Mouse (Mus musculus): ENCODE measurements at regions not wholly inside any gene's neighbourhood (a gene's known extent, or its start where the extent isn't known, plus 50 kb on each side); places are given as distances from the start of the nearest gene placed in this dataset.

DNA sequence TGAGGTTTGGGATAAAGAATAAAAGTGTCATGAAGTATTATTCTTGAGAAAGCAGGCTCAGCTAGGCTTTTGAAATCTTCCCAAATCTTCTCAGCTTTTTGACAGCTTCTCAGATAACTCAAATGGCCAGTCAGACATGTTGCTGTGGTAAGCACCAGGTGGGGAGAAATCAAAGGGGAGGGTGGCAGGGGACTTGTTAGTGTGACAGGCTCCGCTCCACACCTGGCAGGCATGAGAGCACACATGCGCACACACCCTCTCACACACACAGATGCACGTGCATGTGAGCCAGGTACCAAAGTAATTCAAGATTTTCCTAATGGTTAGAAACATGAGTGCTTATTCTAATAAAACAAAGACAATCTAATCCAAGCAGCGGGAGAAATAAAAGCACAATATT is 236.1 kb downstream of the 1700129C05Rik start:
- H3K27me3 ChIP-seq (ENCODE audit: control insufficient read depth, insufficient read depth, low read depth, low read length): no peaks in the 10 kb centered on the region
- no peaks in the 10 kb centered on the region; the same call in 1 of the 2 replicates for H3K4me1 ChIP-seq (ENCODE audit: control insufficient read depth, insufficient read depth, low read length)
- WGBS: 83% methylated on average over 4 of the region's 4 CpGs
- H3K9me3 ChIP-seq (replicated peaks; ENCODE audit: control insufficient read depth, low read length, poor library complexity, severe bottlenecking): peaks cover 2% of the 10 kb centered on the region; the same call in 1 of the 2 replicates
- H3K4me2 ChIP-seq (ENCODE audit: low read length): no peak overlapping the region
- H3K4me3 ChIP-seq (ENCODE audit: low read depth, low read length): no peak overlapping the region
- H3K36me3 ChIP-seq (ENCODE audit: control insufficient read depth, insufficient read depth, low read length): no peaks in the 10 kb centered on the region
- ATAC-seq: no peak
- no peak overlapping the region for H3K9ac ChIP-seq (ENCODE audit: low read depth, low read length)
- H3K27ac ChIP-seq (ENCODE audit: low read length): no peak overlapping the region

DNA sequence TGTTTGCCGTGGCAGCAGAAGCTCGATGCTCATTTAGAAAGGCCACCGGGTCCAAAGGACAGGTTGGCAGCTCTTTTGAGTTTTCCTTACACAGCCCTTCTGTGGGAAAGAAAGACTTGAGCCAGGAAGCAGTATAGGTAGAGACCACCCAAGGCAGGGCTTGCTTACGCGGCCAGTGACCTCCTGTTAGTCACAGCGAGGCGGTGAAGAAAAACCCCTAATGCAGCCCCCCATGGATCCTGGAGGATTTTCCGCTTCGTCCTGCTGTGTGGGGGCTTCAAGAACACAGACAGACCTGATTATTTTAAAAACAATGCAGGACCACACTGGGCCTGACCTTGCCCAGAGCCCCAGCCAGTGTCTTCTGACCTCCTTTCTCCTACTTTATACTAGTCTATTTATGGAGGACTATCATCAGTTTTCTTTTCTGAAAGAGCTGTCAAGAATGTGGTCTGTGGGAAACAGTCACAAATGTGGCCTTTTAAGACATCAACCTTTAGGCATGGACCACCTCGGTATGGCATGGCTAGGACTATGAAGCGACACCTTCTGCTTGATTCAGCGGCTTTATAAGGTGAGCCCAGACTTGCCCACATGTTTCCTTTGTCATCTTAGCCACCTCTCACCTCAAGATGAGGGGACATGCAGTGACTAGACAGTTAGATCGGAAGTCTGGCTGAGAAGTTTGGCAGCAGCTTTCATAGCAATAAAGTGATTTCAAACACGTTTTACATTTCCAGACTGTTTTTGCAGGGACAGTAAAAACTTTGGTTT is 274.3 kb downstream of the 1700129C05Rik start:
- Histone ChIP-seq H3K27me3 (ENCODE audit: control insufficient read depth, insufficient read depth, low read depth, low read length) (no peaks in the 10 kb centered on the region), H3K4me2 (ENCODE audit: low read length) (peak overlapping the region; percentile 33), H3K4me1 (ENCODE audit: control insufficient read depth, insufficient read depth, low read length) (peaks cover 7% of the 10 kb centered on the region; the same call in 1 of the 2 replicates), H3K36me3 (ENCODE audit: control insufficient read depth, insufficient read depth, low read length) (no peaks in the 10 kb centered on the region), H3K9me3 (replicated peaks; ENCODE audit: control insufficient read depth, low read length, poor library complexity, severe bottlenecking) (no peaks in the 10 kb centered on the region), H3K4me3 (ENCODE audit: low read depth, low read length) (peak overlapping the region; percentile 6; the same call in 1 of the 2 replicates), H3K27ac (ENCODE audit: low read length) (no peak overlapping the region), H3K9ac (ENCODE audit: low read depth, low read length) (no peak overlapping the region)
- ATAC-seq: no peak
- WGBS: 23% methylated on average over 14 of the region's 14 CpGs

DNA sequence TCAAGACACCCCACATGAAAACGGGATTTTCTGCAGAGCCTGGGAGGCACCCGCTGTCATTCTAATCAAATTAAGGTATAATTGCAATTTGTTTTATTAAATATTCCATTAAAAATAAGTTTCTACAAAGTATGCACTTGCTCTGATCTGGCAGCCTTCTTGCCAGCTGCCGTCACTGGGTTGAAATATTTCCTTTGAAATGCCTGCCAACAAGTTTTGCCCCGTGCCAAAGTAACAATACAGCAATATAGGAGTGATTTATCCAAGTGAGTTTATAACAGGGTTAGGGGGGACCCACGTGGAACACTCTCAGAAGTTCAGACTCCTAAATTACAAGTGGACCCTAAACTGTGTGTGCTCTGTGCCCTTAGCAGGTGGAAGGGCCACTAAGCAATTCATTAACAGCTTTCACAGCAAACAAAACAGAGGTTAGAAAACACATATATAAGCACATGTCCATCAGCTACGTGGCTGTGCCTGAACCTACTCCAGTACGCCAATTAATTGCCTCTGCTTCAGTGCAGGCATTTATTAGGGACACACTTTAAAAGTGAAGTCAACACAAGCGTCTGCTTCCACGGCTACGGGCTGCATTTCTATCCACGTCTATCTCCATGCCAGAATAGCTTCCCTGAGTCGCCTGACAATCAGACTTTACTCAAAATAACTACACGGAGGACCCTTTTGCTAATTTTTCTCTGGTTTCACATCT is 275.1 kb downstream of the 1700129C05Rik start:
- WGBS: 24% methylated on average over 13 of the region's 13 CpGs
- peaks cover 7% of the 10 kb centered on the region; the same call in 1 of the 2 replicates for H3K4me1 ChIP-seq (ENCODE audit: control insufficient read depth, insufficient read depth, low read length)
- H3K9me3 ChIP-seq (replicated peaks; ENCODE audit: control insufficient read depth, low read length, poor library complexity, severe bottlenecking): no peaks in the 10 kb centered on the region
- H3K36me3 ChIP-seq (ENCODE audit: control insufficient read depth, insufficient read depth, low read length): no peaks in the 10 kb centered on the region
- H3K4me2 ChIP-seq (ENCODE audit: low read length): peak overlapping the region; percentile 33
- no peak overlapping the region for H3K27ac ChIP-seq (ENCODE audit: low read length)
- 0 out of 2 replicates have a peak, but pooled peaks have one; percentile 58 for ATAC-seq
- no peaks in the 10 kb centered on the region for H3K27me3 ChIP-seq (ENCODE audit: control insufficient read depth, insufficient read depth, low read depth, low read length)
- H3K4me3 ChIP-seq (ENCODE audit: low read depth, low read length): peak overlapping the region; percentile 6; the same call in 1 of the 2 replicates
- no peak overlapping the region for H3K9ac ChIP-seq (ENCODE audit: low read depth, low read length)

DNA sequence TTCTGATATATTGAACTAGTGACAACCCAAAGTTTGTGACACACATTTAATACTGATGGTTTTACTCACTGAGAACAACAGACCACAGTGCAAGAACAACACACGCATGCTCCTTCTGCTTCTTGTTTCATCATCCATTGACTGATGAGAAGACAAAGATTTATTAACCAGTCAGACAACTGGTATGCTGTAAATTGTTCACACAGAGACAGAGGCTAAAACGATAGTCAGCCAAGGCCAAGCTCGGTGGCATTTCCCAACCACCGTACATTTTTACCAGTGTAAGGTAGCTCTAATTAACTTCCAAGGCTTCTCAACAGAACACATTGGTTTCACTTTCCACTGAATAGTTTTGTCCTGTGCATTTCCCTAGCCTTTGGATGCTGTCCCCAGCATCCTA is 287.8 kb downstream of the 1700129C05Rik start:
- no peak for ATAC-seq
- H3K4me1 ChIP-seq (ENCODE audit: control insufficient read depth, insufficient read depth, low read length): no peaks in the 10 kb centered on the region
- no peaks in the 10 kb centered on the region for H3K27me3 ChIP-seq (ENCODE audit: control insufficient read depth, insufficient read depth, low read depth, low read length)
- 93% methylated on average over 4 of the region's 4 CpGs for WGBS
- H3K4me3 ChIP-seq (ENCODE audit: low read depth, low read length): no peak overlapping the region
- no peak overlapping the region for H3K9ac ChIP-seq (ENCODE audit: low read depth, low read length)
- H3K9me3 ChIP-seq (replicated peaks; ENCODE audit: control insufficient read depth, low read length, poor library complexity, severe bottlenecking): no peaks in the 10 kb centered on the region
- H3K27ac ChIP-seq (ENCODE audit: low read length): no peak overlapping the region
- no peak overlapping the region for H3K4me2 ChIP-seq (ENCODE audit: low read length)
- no peaks in the 10 kb centered on the region for H3K36me3 ChIP-seq (ENCODE audit: control insufficient read depth, insufficient read depth, low read length)

GRCm38 (mm10) chr14:58844565-58844964 is 298.1 kb downstream of the 1700129C05Rik start:
- no peak overlapping the region for H3K9ac ChIP-seq (ENCODE audit: low read depth, low read length)
- 86% methylated on average over 2 of the region's 2 CpGs for WGBS
- no peak overlapping the region for H3K27ac ChIP-seq (ENCODE audit: low read length)
- H3K9me3 ChIP-seq (replicated peaks; ENCODE audit: control insufficient read depth, low read length, poor library complexity, severe bottlenecking): no peaks in the 10 kb centered on the region
- H3K4me1 ChIP-seq (ENCODE audit: control insufficient read depth, insufficient read depth, low read length): no peaks in the 10 kb centered on the region
- H3K36me3 ChIP-seq (ENCODE audit: control insufficient read depth, insufficient read depth, low read length): no peaks in the 10 kb centered on the region
- no peak overlapping the region for H3K4me3 ChIP-seq (ENCODE audit: low read depth, low read length)
- no peaks in the 10 kb centered on the region for H3K27me3 ChIP-seq (ENCODE audit: control insufficient read depth, insufficient read depth, low read depth, low read length)
- H3K4me2 ChIP-seq (ENCODE audit: low read length): no peak overlapping the region
- ATAC-seq: no peak

- H3K4me2 ChIP-seq (ENCODE audit: low read length): no peak overlapping the region
- no peaks in the 10 kb centered on the region for H3K9me3 ChIP-seq (replicated peaks; ENCODE audit: control insufficient read depth, low read length, poor library complexity, severe bottlenecking)
- WGBS: 97% methylated on average over 1 of the region's 1 CpGs
- no peak for ATAC-seq
- H3K27ac ChIP-seq (ENCODE audit: low read length): no peak overlapping the region
- H3K4me1 ChIP-seq (ENCODE audit: control insufficient read depth, insufficient read depth, low read length): no peaks in the 10 kb centered on the region
- H3K9ac ChIP-seq (ENCODE audit: low read depth, low read length): no peak overlapping the region
- H3K36me3 ChIP-seq (ENCODE audit: control insufficient read depth, insufficient read depth, low read length): no peaks in the 10 kb centered on the region
- H3K27me3 ChIP-seq (ENCODE audit: control insufficient read depth, insufficient read depth, low read depth, low read length): no peaks in the 10 kb centered on the region
- H3K4me3 ChIP-seq (ENCODE audit: low read depth, low read length): no peak overlapping the region
Observed at GRCm38 (mm10) chr14:58842196-58842886, 300.4 kb downstream of the 1700129C05Rik start.

GRCm38 (mm10) chr14:58822938-58823337 is 319.8 kb downstream of the 1700129C05Rik start:
- Histone ChIP-seq H3K27ac (ENCODE audit: low read length) (no peak overlapping the region), H3K4me2 (ENCODE audit: low read length) (no peak overlapping the region), H3K36me3 (ENCODE audit: control insufficient read depth, insufficient read depth, low read length) (no peaks in the 10 kb centered on the region), H3K9ac (ENCODE audit: low read depth, low read length) (no peak overlapping the region), H3K4me1 (ENCODE audit: control insufficient read depth, insufficient read depth, low read length) (no peaks in the 10 kb centered on the region), H3K27me3 (ENCODE audit: control insufficient read depth, insufficient read depth, low read depth, low read length) (no peaks in the 10 kb centered on the region), H3K4me3 (ENCODE audit: low read depth, low read length) (no peak overlapping the region), H3K9me3 (replicated peaks; ENCODE audit: control insufficient read depth, low read length, poor library complexity, severe bottlenecking) (no peaks in the 10 kb centered on the region)
- WGBS: 92% methylated on average over 4 of the region's 4 CpGs
- ATAC-seq: no peak

- Histone ChIP-seq H3K27ac (ENCODE audit: low read length) (no peak overlapping the region), H3K4me2 (ENCODE audit: low read length) (no peak overlapping the region), H3K27me3 (ENCODE audit: control insufficient read depth, insufficient read depth, low read depth, low read length) (no peaks in the 10 kb centered on the region), H3K36me3 (ENCODE audit: control insufficient read depth, insufficient read depth, low read length) (no peaks in the 10 kb centered on the region), H3K4me1 (ENCODE audit: control insufficient read depth, insufficient read depth, low read length) (no peaks in the 10 kb centered on the region), H3K9ac (ENCODE audit: low read depth, low read length) (no peak overlapping the region), H3K9me3 (replicated peaks; ENCODE audit: control insufficient read depth, low read length, poor library complexity, severe bottlenecking) (no peaks in the 10 kb centered on the region), H3K4me3 (ENCODE audit: low read depth, low read length) (no peak overlapping the region)
- ATAC-seq: no peak
- WGBS: 86% methylated on average over 10 of the region's 10 CpGs
Observed at GRCm38 (mm10) chr14:58817961-58818504, 324.7 kb downstream of the 1700129C05Rik start.
